ENCODE assay signal across 8 mouse cellular contexts in genomic region chr9:107771782-107772181, GRCm38 (mm10). TPM values are rescaled to one million over a fixed set of nuclear protein-coding genes. Genes with fewer than 3 reads are reported as not detected.
DNase-seq lines count a peak whose midpoint lies in the region; ATAC-seq lines count a peak whose summit lies in the region.
"Had no signal": no experiment of that assay in that cellular context is flagged by ENCODE, and none has a peak within 500 bp of the region (broad histone marks: within the 10 kb centered on the region; RNA-seq: fewer than 3 reads in every experiment).

No protein-coding gene starts in this region.

- 85% methylated on average over 2 of the region's 2 CpGs for WGBS in hindbrain, embryonic 10.5 days
- 83% methylated on average over 2 of the region's 2 CpGs for WGBS in hindbrain, embryonic 11.5 days
- 75% methylated on average over 2 of the region's 2 CpGs for WGBS in embryonic facial prominence, embryonic 10.5 days
- 75% methylated on average over 2 of the region's 2 CpGs for WGBS in hindbrain, embryonic 15.5 days
- WGBS in midbrain, embryonic 13.5 days, result 70% methylated on average over 2 of the region's 2 CpGs

- no peak overlapping the region for H3K9ac ChIP-seq in hindbrain, embryonic 11.5 days (ENCODE audit: low read depth, low read length)
- H3K9ac ChIP-seq in hindbrain, embryonic 15.5 days, result no peak overlapping the region
- H3K9ac ChIP-seq in midbrain, embryonic 13.5 days (replicated peaks), result no peak overlapping the region

- no peaks in the 10 kb centered on the region for H3K9me3 ChIP-seq in hindbrain, embryonic 10.5 days
- H3K9me3 ChIP-seq in hindbrain, embryonic 11.5 days (ENCODE audit: control insufficient read depth, low read length), result no peaks in the 10 kb centered on the region
- H3K9me3 ChIP-seq in embryonic facial prominence, embryonic 10.5 days, result no peaks in the 10 kb centered on the region
- H3K9me3 ChIP-seq in hindbrain, embryonic 15.5 days, result no peaks in the 10 kb centered on the region
- no peaks in the 10 kb centered on the region; the same call in 1 of the 2 replicates for H3K9me3 ChIP-seq in midbrain, embryonic 13.5 days

- H3K27ac ChIP-seq in hindbrain, embryonic 10.5 days, result peak overlapping the region; percentile 99; the same call in 1 of the 2 replicates
- H3K27ac ChIP-seq in hindbrain, embryonic 11.5 days (ENCODE audit: low read depth, low read length), result no peak overlapping the region
- no peak overlapping the region for H3K27ac ChIP-seq in embryonic facial prominence, embryonic 10.5 days (replicated peaks)
- H3K27ac ChIP-seq in hindbrain, embryonic 15.5 days (replicated peaks), result peak overlapping the region; percentile 94
- peak overlapping the region; percentile 93 for H3K27ac ChIP-seq in midbrain, embryonic 13.5 days

- H3K4me1 ChIP-seq in hindbrain, embryonic 10.5 days (replicated peaks), result peaks cover 19% of the 10 kb centered on the region
- H3K4me1 ChIP-seq in hindbrain, embryonic 11.5 days (replicated peaks; ENCODE audit: control insufficient read depth, insufficient read depth, low read length), result no peaks in the 10 kb centered on the region
- peaks cover 18% of the 10 kb centered on the region for H3K4me1 ChIP-seq in embryonic facial prominence, embryonic 10.5 days
- H3K4me1 ChIP-seq in hindbrain, embryonic 15.5 days (replicated peaks), result peaks cover 23% of the 10 kb centered on the region
- peaks cover 25% of the 10 kb centered on the region for H3K4me1 ChIP-seq in midbrain, embryonic 13.5 days (replicated peaks)

- H3K4me2 ChIP-seq in hindbrain, embryonic 11.5 days (replicated peaks; ENCODE audit: low read depth, low read length), result no peak overlapping the region
- H3K4me2 ChIP-seq in hindbrain, embryonic 15.5 days, result peak overlapping the region; percentile 59; the same call in 1 of the 2 replicates
- H3K4me2 ChIP-seq in midbrain, embryonic 13.5 days (replicated peaks), result no peak overlapping the region

- H3K27me3 ChIP-seq in hindbrain, embryonic 10.5 days (ENCODE audit: insufficient read depth, poor library complexity, severe bottlenecking), result no peaks in the 10 kb centered on the region
- no peaks in the 10 kb centered on the region for H3K27me3 ChIP-seq in hindbrain, embryonic 11.5 days (ENCODE audit: control insufficient read depth, insufficient read depth, low read length)
- no peaks in the 10 kb centered on the region for H3K27me3 ChIP-seq in embryonic facial prominence, embryonic 10.5 days (replicated peaks; ENCODE audit: low read depth, poor library complexity, severe bottlenecking)
- no peaks in the 10 kb centered on the region for H3K27me3 ChIP-seq in hindbrain, embryonic 15.5 days
- H3K27me3 ChIP-seq in midbrain, embryonic 13.5 days, result no peaks in the 10 kb centered on the region

- no peak for DNase-seq in hindbrain, embryonic 10.5 days (ENCODE audit: low spot score)
- no peak for DNase-seq in hindbrain, embryonic 11.5 days (ENCODE audit: low spot score)
- no peak for DNase-seq in embryonic facial prominence, embryonic 10.5 days (ENCODE audit: low spot score)
- DNase-seq in adrenal gland, postnatal 36 days, result no peak
- no peak for DNase-seq in adrenal gland, adult 2 months
- DNase-seq: spleen, adult 18-20 months had no signal

- peaks cover 71% of the 10 kb centered on the region for H3K36me3 ChIP-seq in hindbrain, embryonic 10.5 days
- peaks cover 13% of the 10 kb centered on the region for H3K36me3 ChIP-seq in hindbrain, embryonic 11.5 days (ENCODE audit: control insufficient read depth, insufficient read depth, low read length)
- peaks cover 72% of the 10 kb centered on the region for H3K36me3 ChIP-seq in embryonic facial prominence, embryonic 10.5 days (replicated peaks)
- peaks cover 62% of the 10 kb centered on the region for H3K36me3 ChIP-seq in hindbrain, embryonic 15.5 days
- H3K36me3 ChIP-seq in midbrain, embryonic 13.5 days, result peaks cover 61% of the 10 kb centered on the region

- no peak for ATAC-seq in hindbrain, embryonic 11.5 days (ENCODE audit: low FRiP score)
- no peak for ATAC-seq in hindbrain, embryonic 15.5 days (ENCODE audit: low FRiP score, low read depth)
- ATAC-seq in midbrain, embryonic 13.5 days, result no peak

- H3K4me3 ChIP-seq in hindbrain, embryonic 10.5 days, result no peak overlapping the region
- H3K4me3 ChIP-seq in hindbrain, embryonic 11.5 days (ENCODE audit: low read depth, low read length), result no peak overlapping the region
- peak overlapping the region; percentile 76; the same call in 1 of the 2 replicates for H3K4me3 ChIP-seq in embryonic facial prominence, embryonic 10.5 days
- no peak overlapping the region for H3K4me3 ChIP-seq in hindbrain, embryonic 15.5 days
- no peak overlapping the region for H3K4me3 ChIP-seq in midbrain, embryonic 13.5 days (replicated peaks)

RNA-seq across cellular contexts. Expression of gene Rbm5, which starts 1.0 kb away (rescaled TPM):
- polyA plus RNA-seq in hindbrain, embryonic 10.5 days (2016; fragmentation: Nextera tagmentation; extraction: Ambion mirVana), result 196 and 204 TPM in 2 replicates
- 198 and 241 TPM in 2 replicates for polyA plus RNA-seq in hindbrain, embryonic 11.5 days (2014; fragmentation: Nextera tagmentation; extraction: Ambion mirVana)
- polyA plus RNA-seq in embryonic facial prominence, embryonic 10.5 days (2016; fragmentation: Nextera tagmentation; extraction: Ambion mirVana), result 200 and 206 TPM in 2 replicates
- 230 and 247 TPM in 2 replicates for polyA plus RNA-seq in hindbrain, embryonic 15.5 days (2015; fragmentation: Nextera tagmentation; extraction: Ambion mirVana)
- 282 and 315 TPM in 2 replicates for polyA plus RNA-seq in midbrain, embryonic 13.5 days (2015; fragmentation: Nextera tagmentation; extraction: Ambion mirVana)
- total RNA-seq in adrenal gland, postnatal 36 days (2021), result 100 to 1,000 TPM in 1 of 2 experiments, 10 to 100 TPM in 1; 91.6 to 126 TPM
- 100 to 1,000 TPM in 1 of 2 experiments, 10 to 100 TPM in 1; 67.1 to 124 TPM for total RNA-seq in adrenal gland, adult 2 months (2021)
- 61.7 and 67.8 TPM in 2 replicates for polyA plus RNA-seq in adrenal gland, adult 2 months (2012; rRNA removed)

Comparison
In these comparisons a context has a peak if more than half of its experiments do, and no peak if none do; other contexts are left out.
1. H3K27ac ChIP-seq: peak in hindbrain, embryonic 10.5 days (single experiment), hindbrain, embryonic 15.5 days (single experiment) and midbrain, embryonic 13.5 days (single experiment); none in hindbrain, embryonic 11.5 days (single experiment) and embryonic facial prominence, embryonic 10.5 days (single experiment).